Mouse (Mus musculus) forebrain, embryonic 12.5 days (tissue): ENCODE measurements at regions not wholly inside any gene's neighbourhood (a gene's known extent, or its start where the extent isn't known, plus 50 kb on each side); places are given as distances from the start of the nearest gene placed in this dataset.
A peak's percentile ranks its signal among the peaks of the same experiment; 100 is the strongest.

Experiments
- ATAC-seq: fragments of 200-750 bp; cut with Nextera tagmentation; 2 replicates; pipeline ENCODE4 v1.8.0; 2017; ENCODE audit warnings: moderate TSS enrichment; ENCODE audit not compliant: low FRiP score
- H3K27ac ChIP-seq: fragments of 300-500 bp; sonication (generic); 2 replicates; pipeline ENCODE4 v1.5.1; 2016; ENCODE audit warnings: mild to moderate bottlenecking
- H3K27me3 ChIP-seq: fragments of 300-500 bp; sonication (generic); 2 replicates; pipeline ENCODE4 v1.6.1; 2016; ENCODE audit warnings: mild to moderate bottlenecking
- H3K36me3 ChIP-seq: fragments of 300-500 bp; sonication (generic); replicated peaks from 2 replicates; pipeline ENCODE4 v1.6.1; 2016; ENCODE audit warnings: mild to moderate bottlenecking
- H3K4me1 ChIP-seq: fragments of 300-500 bp; sonication (generic); 2 replicates; pipeline ENCODE4 v1.6.1; 2016
- H3K4me2 ChIP-seq: fragments of 300-500 bp; sonication (generic); 2 replicates; pipeline ENCODE4 v1.6.1; 2016; ENCODE audit warnings: mild to moderate bottlenecking, moderate library complexity
- H3K4me3 ChIP-seq: fragments of 300-500 bp; sonication (generic); replicated peaks from 2 replicates; pipeline ENCODE4 v1.5.1; 2016; ENCODE audit warnings: mild to moderate bottlenecking
- H3K9ac ChIP-seq: fragments of 300-500 bp; sonication (generic); 2 replicates; pipeline ENCODE4 v1.6.1; 2016; ENCODE audit warnings: mild to moderate bottlenecking
- H3K9me3 ChIP-seq: fragments of 300-500 bp; sonication (generic); 2 replicates; pipeline ENCODE4 v1.6.1; 2016
- WGBS: fragments of 180-500 bp; shearing (Covaris S2); methylation state at CpG from one replicate; pipeline ENCODE4 v1.1.7; 2016; 5-methylcytosine and 5-hydroxymethylcytosine counted together

- Histone ChIP-seq H3K4me1 (peaks cover 8% of the 10 kb centered on the region), H3K36me3 (no peaks in the 10 kb centered on the region), H3K27me3 (no peaks in the 10 kb centered on the region), H3K4me2 (no peak overlapping the region), H3K9ac (no peak overlapping the region), H3K27ac (no peak overlapping the region), H3K9me3 (no peaks in the 10 kb centered on the region), H3K4me3 (no peak overlapping the region)
- ATAC-seq, result no peak
- WGBS, result 83% methylated on average over 6 of the region's 6 CpGs
Measured at GRCm38 (mm10) chr3:139780054-139780453, 574.6 kb downstream of the Stpg2 start.

DNA sequence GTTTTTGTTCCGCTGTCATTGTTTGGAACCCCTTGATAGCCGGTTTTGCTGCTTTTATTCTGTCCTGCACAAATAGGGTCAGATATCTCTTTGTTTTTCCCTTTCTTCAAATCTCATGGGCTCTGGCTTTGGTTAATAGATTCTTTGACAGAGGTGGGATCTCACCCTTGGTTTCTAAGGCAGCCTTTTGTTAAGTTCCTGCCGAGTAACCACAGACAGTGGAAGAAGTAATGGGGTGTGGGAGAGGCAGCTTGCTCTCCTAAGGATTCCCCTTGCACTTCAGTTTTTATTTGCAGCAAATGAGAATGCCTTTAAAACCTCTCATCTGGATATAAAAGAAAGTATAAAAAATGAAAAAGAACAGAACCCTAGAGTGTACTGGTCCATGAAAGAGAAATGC lies 577.9 kb downstream of the Stpg2 start:
- 26% methylated on average over 3 of the region's 3 CpGs for WGBS
- Histone ChIP-seq H3K4me1 (peaks cover 8% of the 10 kb centered on the region), H3K36me3 (no peaks in the 10 kb centered on the region), H3K4me3 (no peak overlapping the region), H3K9ac (no peak overlapping the region), H3K9me3 (no peaks in the 10 kb centered on the region), H3K27ac (no peak overlapping the region), H3K27me3 (no peaks in the 10 kb centered on the region), H3K4me2 (no peak overlapping the region)
- no peak for ATAC-seq

DNA sequence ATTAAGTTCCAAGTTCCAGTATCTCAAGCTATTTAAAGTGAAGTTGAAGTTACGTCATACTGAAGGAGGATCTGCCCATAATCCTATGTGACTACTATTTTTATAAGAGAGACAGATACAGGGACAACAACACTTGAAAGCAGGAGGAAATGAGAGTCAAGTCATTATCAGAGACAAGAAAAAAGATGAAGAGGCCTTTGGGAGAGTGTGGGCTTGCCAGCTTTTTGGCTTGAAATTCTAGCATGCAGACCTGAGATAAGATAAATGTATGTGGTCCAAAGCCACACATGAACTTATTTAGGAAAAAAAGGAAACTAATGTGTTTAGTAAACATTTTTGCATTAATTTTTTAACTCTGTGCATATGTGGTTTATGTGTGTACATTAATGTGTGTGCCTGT lies 581.0 kb downstream of the Stpg2 start:
- Histone ChIP-seq H3K4me3 (no peak overlapping the region), H3K9ac (no peak overlapping the region), H3K9me3 (no peaks in the 10 kb centered on the region), H3K4me1 (peaks cover 8% of the 10 kb centered on the region), H3K36me3 (no peaks in the 10 kb centered on the region), H3K27ac (no peak overlapping the region), H3K27me3 (no peaks in the 10 kb centered on the region), H3K4me2 (no peak overlapping the region)
- WGBS, result 91% methylated on average over 1 of the region's 1 CpGs
- no peak for ATAC-seq

- no peaks in the 10 kb centered on the region for H3K9me3 ChIP-seq
- ATAC-seq, result no peak
- H3K9ac ChIP-seq, result no peak overlapping the region
- WGBS, result 92% methylated on average over 2 of the region's 2 CpGs
- H3K36me3 ChIP-seq, result no peaks in the 10 kb centered on the region
- H3K4me2 ChIP-seq, result no peak overlapping the region
- no peaks in the 10 kb centered on the region for H3K27me3 ChIP-seq
- H3K4me1 ChIP-seq, result 0 out of 2 replicates have a peak, but pooled peaks cover 1% of the 10 kb centered on the region
- no peak overlapping the region for H3K4me3 ChIP-seq
- H3K27ac ChIP-seq, result no peak overlapping the region
Measured at GRCm38 (mm10) chr3:139788854-139789253, 583.4 kb downstream of the Stpg2 start.

GRCm38 (mm10) chr3:139796685-139797084 lies 591.2 kb downstream of the Stpg2 start:
- no peaks in the 10 kb centered on the region for H3K9me3 ChIP-seq
- H3K4me2 ChIP-seq, result no peak overlapping the region
- H3K9ac ChIP-seq, result no peak overlapping the region
- H3K27ac ChIP-seq, result no peak overlapping the region
- WGBS, result 37% methylated on average over 1 of the region's 1 CpGs
- ATAC-seq, result no peak
- no peak overlapping the region for H3K4me3 ChIP-seq
- no peaks in the 10 kb centered on the region for H3K4me1 ChIP-seq
- H3K27me3 ChIP-seq, result no peaks in the 10 kb centered on the region
- no peaks in the 10 kb centered on the region for H3K36me3 ChIP-seq

GRCm38 (mm10) chr3:139799059-139799458 lies 593.6 kb downstream of the Stpg2 start:
- no peak for ATAC-seq
- no peak overlapping the region for H3K9ac ChIP-seq
- H3K36me3 ChIP-seq, result no peaks in the 10 kb centered on the region
- peaks cover 11% of the 10 kb centered on the region for H3K4me1 ChIP-seq
- H3K4me3 ChIP-seq, result no peak overlapping the region
- no peak overlapping the region for H3K27ac ChIP-seq
- H3K27me3 ChIP-seq, result no peaks in the 10 kb centered on the region
- no peaks in the 10 kb centered on the region for H3K9me3 ChIP-seq
- no peak overlapping the region for H3K4me2 ChIP-seq
- 70% methylated on average over 2 of the region's 2 CpGs for WGBS

GRCm38 (mm10) chr3:139802716-139803710 lies 597.5 kb downstream of the Stpg2 start:
- 40% methylated on average over 7 of the region's 7 CpGs for WGBS
- Histone ChIP-seq H3K4me3 (no peak overlapping the region), H3K4me1 (peaks cover 11% of the 10 kb centered on the region), H3K9me3 (no peaks in the 10 kb centered on the region), H3K36me3 (no peaks in the 10 kb centered on the region), H3K4me2 (no peak overlapping the region), H3K27ac (no peak overlapping the region), H3K9ac (no peak overlapping the region), H3K27me3 (no peaks in the 10 kb centered on the region)
- 0 out of 2 replicates have a peak, but pooled peaks have one; percentile 44 for ATAC-seq

DNA sequence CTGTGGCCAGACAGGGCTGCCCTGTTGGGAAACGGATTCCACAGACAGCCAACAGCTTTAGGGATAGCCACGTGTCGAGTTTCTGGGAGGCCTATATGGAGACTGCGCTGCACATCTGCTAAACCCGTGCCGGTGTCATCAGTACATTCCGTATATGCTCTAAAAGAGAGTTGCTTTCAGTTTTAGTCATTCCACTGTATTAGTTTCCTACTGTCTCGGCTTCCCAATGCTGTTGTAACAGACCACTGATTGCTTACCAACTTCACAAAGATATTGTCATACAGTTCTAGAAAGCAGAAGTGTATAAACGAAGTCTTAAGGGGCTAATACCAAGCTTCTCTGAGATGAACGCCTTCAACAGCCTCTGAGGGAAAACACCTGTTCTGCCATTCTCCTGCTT lies 622.5 kb downstream of the Stpg2 start:
- WGBS, result 91% methylated on average over 10 of the region's 10 CpGs
- Histone ChIP-seq H3K27ac (no peak overlapping the region), H3K4me1 (no peaks in the 10 kb centered on the region), H3K9ac (no peak overlapping the region), H3K27me3 (no peaks in the 10 kb centered on the region), H3K36me3 (no peaks in the 10 kb centered on the region), H3K4me2 (no peak overlapping the region), H3K4me3 (no peak overlapping the region), H3K9me3 (no peaks in the 10 kb centered on the region)
- ATAC-seq, result no peak

GRCm38 (mm10) chr3:139828581-139828980 lies 623.1 kb downstream of the Stpg2 start:
- Histone ChIP-seq H3K9me3 (no peaks in the 10 kb centered on the region), H3K9ac (no peak overlapping the region), H3K4me2 (no peak overlapping the region), H3K27me3 (no peaks in the 10 kb centered on the region), H3K4me1 (no peaks in the 10 kb centered on the region), H3K4me3 (no peak overlapping the region), H3K36me3 (no peaks in the 10 kb centered on the region), H3K27ac (no peak overlapping the region)
- WGBS, result 77% methylated on average over 2 of the region's 2 CpGs
- no peak for ATAC-seq

GRCm38 (mm10) chr3:139832599-139832998 lies 627.1 kb downstream of the Stpg2 start:
- no peak overlapping the region for H3K4me2 ChIP-seq
- H3K36me3 ChIP-seq, result no peaks in the 10 kb centered on the region
- no peaks in the 10 kb centered on the region for H3K27me3 ChIP-seq
- no peak overlapping the region for H3K9ac ChIP-seq
- H3K27ac ChIP-seq, result no peak overlapping the region
- no peak for ATAC-seq
- no peaks in the 10 kb centered on the region for H3K9me3 ChIP-seq
- 88% methylated on average over 5 of the region's 5 CpGs for WGBS
- H3K4me3 ChIP-seq, result no peak overlapping the region
- H3K4me1 ChIP-seq, result no peaks in the 10 kb centered on the region

GRCm38 (mm10) chr3:139842015-139842414 lies 636.5 kb downstream of the Stpg2 start:
- H3K4me2 ChIP-seq, result no peak overlapping the region
- no peaks in the 10 kb centered on the region; the same call in 1 of the 2 replicates for H3K4me1 ChIP-seq
- H3K27ac ChIP-seq, result no peak overlapping the region
- no peaks in the 10 kb centered on the region for H3K36me3 ChIP-seq
- H3K9ac ChIP-seq, result no peak overlapping the region
- H3K9me3 ChIP-seq, result no peaks in the 10 kb centered on the region
- no peak overlapping the region for H3K4me3 ChIP-seq
- 95% methylated on average over 3 of the region's 3 CpGs for WGBS
- no peaks in the 10 kb centered on the region for H3K27me3 ChIP-seq
- no peak for ATAC-seq

GRCm38 (mm10) chr3:139842988-139843605 lies 637.6 kb downstream of the Stpg2 start:
- H3K4me2 ChIP-seq, result no peak overlapping the region
- no peak for ATAC-seq
- no peaks in the 10 kb centered on the region; the same call in 1 of the 2 replicates for H3K4me1 ChIP-seq
- H3K27me3 ChIP-seq, result no peaks in the 10 kb centered on the region
- H3K9me3 ChIP-seq, result no peaks in the 10 kb centered on the region
- H3K9ac ChIP-seq, result no peak overlapping the region
- no peak overlapping the region for H3K4me3 ChIP-seq
- H3K36me3 ChIP-seq, result no peaks in the 10 kb centered on the region
- no peak overlapping the region for H3K27ac ChIP-seq
- WGBS, result 89% methylated on average over 5 of the region's 5 CpGs
